Mouse (Mus musculus) layer of hippocampus, adult 2 months (tissue): ENCODE results near the gene Siglecf. TPM values are rescaled to one million over a fixed set of nuclear protein-coding genes. Genes with fewer than 3 reads are reported as not detected.

Experiments used
- DNase-seq, 2 experiments: peaks; one replicate each; pipeline ENCODE4 v3.0.0; 2022; ENCODE audit warnings: low spot score in 2 of 2
- H3K27ac ChIP-seq: fragments of 200-600 bp; 2 replicates; pipeline ENCODE4 v1.8.1; 2022
- H3K4me3 ChIP-seq: fragments of 200-600 bp; 2 replicates; pipeline ENCODE4 v1.8.1; 2022; ENCODE audit warnings: mild to moderate bottlenecking
- CTCF ChIP-seq: fragments of 200-600 bp; conservative IDR thresholded peaks from 2 replicates; pipeline ENCODE4 v1.8.1; 2022; ENCODE audit warnings: antibody characterized with exemption, mild to moderate bottlenecking, moderate library complexity
- total RNA-seq, 2 experiments: library from RNA; stranded (reverse); gene quantifications; 2 replicates each; pipeline ENCODE4 v1.2.3; 2021

Gene Siglecf
- total RNA-seq, 2 experiments from 2014 or later = 0.49 to 0.72 TPM

DNA sequence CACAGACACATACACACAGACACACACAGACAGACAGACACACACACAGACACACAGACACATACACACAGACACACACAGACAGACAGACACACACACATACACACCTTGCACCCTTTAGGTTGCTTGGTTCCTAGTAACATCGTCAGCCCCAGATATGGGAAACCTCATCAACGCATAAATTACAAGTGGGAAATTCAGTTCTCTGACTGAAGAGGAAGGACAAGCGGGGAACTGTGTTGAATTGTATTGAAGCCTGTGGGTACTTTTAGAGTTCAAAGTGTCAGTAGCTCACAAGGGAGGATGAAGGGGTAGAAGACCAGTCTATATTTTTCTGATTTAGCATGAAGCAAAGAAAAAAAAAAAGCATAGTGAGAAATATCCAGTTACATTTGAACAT lies 56.4 kb downstream of the Siglecf start:
- Histone ChIP-seq H3K4me3 (no peak overlapping the region), H3K27ac (no peak overlapping the region)
- no peak for TF ChIP-seq CTCF
- DNase-seq = no peak

- TF ChIP-seq CTCF = no peak
- H3K27ac ChIP-seq = no peak within 1 kb of the TSS
- DNase-seq = no peak
- no peak within 1 kb of the TSS for H3K4me3 ChIP-seq
Measured at GRCm38 (mm10) chr7:43408131-43408553, 57.0 kb downstream of the Siglecf start, which contains the start of gene Siglecg. Gene Siglecg (plus strand): TSS chr7:43408204.

- DNase-seq = no peak
- Histone ChIP-seq H3K4me3 (no peak overlapping the region), H3K27ac (no peak overlapping the region)
- no peak for TF ChIP-seq CTCF
Measured at GRCm38 (mm10) chr7:43409084-43409483, 57.9 kb downstream of the Siglecf start.

Other genes with a start within 250 kb of the Siglecf start
- not detected for gene Zfp936, start 237.1 kb upstream of the Siglecf start, total RNA-seq
- 10 to 100 TPM; 23.1 to 23.5 TPM for gene Zfp715, start 38.0 kb upstream of the Siglecf start, total RNA-seq
- not detected for gene Siglecg, start 56.9 kb downstream of the Siglecf start, total RNA-seq
- not detected for gene Lim2, start 76.3 kb downstream of the Siglecf start, total RNA-seq
- gene Nkg7, start 85.7 kb downstream of the Siglecf start, total RNA-seq = not detected
- gene Cldnd2, start 89.4 kb downstream of the Siglecf start, total RNA-seq = not detected
- gene Etfb, start 92.7 kb downstream of the Siglecf start, total RNA-seq = 10 to 100 TPM; 72.9 to 76.6 TPM
- gene Gm45233, start 92.8 kb downstream of the Siglecf start, total RNA-seq = under 1 TPM in 1 of 2 experiments, not detected in 1; 0.90 TPM
- 1 to 10 TPM; 1.5 to 2.2 TPM for gene Vsig10l, start 111.8 kb downstream of the Siglecf start, total RNA-seq
- 10 to 100 TPM; 24.8 TPM for gene Iglon5, start 138.7 kb downstream of the Siglecf start, total RNA-seq
- gene 4931406B18Rik, start 154.6 kb downstream of the Siglecf start, total RNA-seq = not detected
- 1 to 10 TPM; 3.5 to 5.7 TPM for gene Cd33, start 193.1 kb downstream of the Siglecf start, total RNA-seq
- 1 to 10 TPM; 4.4 to 4.9 TPM for gene Zfp658, start 210.9 kb downstream of the Siglecf start, total RNA-seq
- gene Zfp719, start 228.3 kb downstream of the Siglecf start, total RNA-seq = 10 to 100 TPM; 19.5 to 19.8 TPM